Mouse (Mus musculus): ENCODE results near the gene Slc51b. TPM values are rescaled to one million over a fixed set of nuclear protein-coding genes. Genes with fewer than 3 reads are reported as not detected.

Slc51b gene
- total and polyA plus RNA-seq, 2 experiments from 2014 or later: not detected

GRCm38 (mm10) chr9:65410378-65410777 lies 12.4 kb downstream of the Slc51b start:
- H3K9ac ChIP-seq (replicated peaks; ENCODE audit: low read depth, low read length): no peak overlapping the region
- no peaks in the 10 kb centered on the region for H3K36me3 ChIP-seq (replicated peaks; ENCODE audit: control insufficient read depth, insufficient read depth, low read length)
- no peak overlapping the region for H3K4me3 ChIP-seq (ENCODE audit: low read depth, low read length)
- no peak overlapping the region for H3K27ac ChIP-seq (ENCODE audit: low read depth)
- no peaks in the 10 kb centered on the region for H3K4me1 ChIP-seq (ENCODE audit: control insufficient read depth, insufficient read depth)
- H3K9me3 ChIP-seq (replicated peaks; ENCODE audit: control insufficient read depth, low read length): no peaks in the 10 kb centered on the region
- no peaks in the 10 kb centered on the region for H3K27me3 ChIP-seq (ENCODE audit: control insufficient read depth, insufficient read depth, low read length)
- TF ChIP-seq CTCF (IDR thresholded peaks at IDR 0.05; ENCODE audit: low read depth) (no peak), EP300 (IDR thresholded peaks at IDR 0.05; ENCODE audit: low read depth) (no peak)
- no peak overlapping the region for H3K4me2 ChIP-seq (ENCODE audit: low read depth, low read length)
- ATAC-seq (ENCODE audit: insufficient read depth, low read depth) (no peak), DNase-seq (ENCODE audit: low spot score) (no peak)
- WGBS: 88% methylated on average over 8 of the region's 8 CpGs

GRCm38 (mm10) chr9:65408871-65409295 lies 13.9 kb downstream of the Slc51b start:
- TF ChIP-seq EP300 (IDR thresholded peaks at IDR 0.05; ENCODE audit: low read depth) (no peak), CTCF (IDR thresholded peaks at IDR 0.05; ENCODE audit: low read depth) (no peak)
- H3K27me3 ChIP-seq (ENCODE audit: control insufficient read depth, insufficient read depth, low read length): no peaks in the 10 kb centered on the region
- DNase-seq (ENCODE audit: low spot score) (no peak), ATAC-seq (ENCODE audit: insufficient read depth, low read depth) (no peak)
- no peak overlapping the region for H3K27ac ChIP-seq (ENCODE audit: low read depth)
- no peaks in the 10 kb centered on the region for H3K9me3 ChIP-seq (replicated peaks; ENCODE audit: control insufficient read depth, low read length)
- H3K4me1 ChIP-seq (ENCODE audit: control insufficient read depth, insufficient read depth): peaks cover 3% of the 10 kb centered on the region; the same call in 1 of the 2 replicates
- H3K36me3 ChIP-seq (replicated peaks; ENCODE audit: control insufficient read depth, insufficient read depth, low read length): no peaks in the 10 kb centered on the region
- 48% methylated on average over 5 of the region's 5 CpGs for WGBS
- H3K9ac ChIP-seq (replicated peaks; ENCODE audit: low read depth, low read length): no peak overlapping the region
- H3K4me2 ChIP-seq (ENCODE audit: low read depth, low read length): no peak overlapping the region
- H3K4me3 ChIP-seq (ENCODE audit: low read depth, low read length): no peak overlapping the region

GRCm38 (mm10) chr9:65407861-65408260 lies 14.9 kb downstream of the Slc51b start:
- Histone ChIP-seq H3K4me3 (ENCODE audit: low read depth, low read length) (no peak overlapping the region), H3K4me2 (ENCODE audit: low read depth, low read length) (no peak overlapping the region), H3K9me3 (replicated peaks; ENCODE audit: control insufficient read depth, low read length) (no peaks in the 10 kb centered on the region), H3K9ac (replicated peaks; ENCODE audit: low read depth, low read length) (no peak overlapping the region), H3K36me3 (replicated peaks; ENCODE audit: control insufficient read depth, insufficient read depth, low read length) (no peaks in the 10 kb centered on the region), H3K27me3 (ENCODE audit: control insufficient read depth, insufficient read depth, low read length) (no peaks in the 10 kb centered on the region), H3K27ac (ENCODE audit: low read depth) (no peak overlapping the region), H3K4me1 (ENCODE audit: control insufficient read depth, insufficient read depth) (peaks cover 3% of the 10 kb centered on the region; the same call in 1 of the 2 replicates)
- TF ChIP-seq EP300 (IDR thresholded peaks at IDR 0.05; ENCODE audit: low read depth) (no peak), CTCF (IDR thresholded peaks at IDR 0.05; ENCODE audit: low read depth) (no peak)
- DNase-seq (ENCODE audit: low spot score) (no peak), ATAC-seq (ENCODE audit: insufficient read depth, low read depth) (no peak)
- WGBS: 64% methylated on average over 3 of the region's 3 CpGs

- Histone ChIP-seq H3K27me3 (ENCODE audit: control insufficient read depth, insufficient read depth, low read length) (no peaks in the 10 kb centered on the region), H3K4me1 (ENCODE audit: control insufficient read depth, insufficient read depth) (peaks cover 3% of the 10 kb centered on the region; the same call in 1 of the 2 replicates), H3K36me3 (replicated peaks; ENCODE audit: control insufficient read depth, insufficient read depth, low read length) (no peaks in the 10 kb centered on the region), H3K9me3 (replicated peaks; ENCODE audit: control insufficient read depth, low read length) (no peaks in the 10 kb centered on the region), H3K4me3 (ENCODE audit: low read depth, low read length) (no peak overlapping the region), H3K27ac (ENCODE audit: low read depth) (no peak overlapping the region), H3K9ac (replicated peaks; ENCODE audit: low read depth, low read length) (no peak overlapping the region), H3K4me2 (ENCODE audit: low read depth, low read length) (no peak overlapping the region)
- ATAC-seq (ENCODE audit: insufficient read depth, low read depth) (no peak), DNase-seq (ENCODE audit: low spot score) (no peak)
- WGBS: 74% methylated on average over 5 of the region's 5 CpGs
- TF ChIP-seq CTCF (IDR thresholded peaks at IDR 0.05; ENCODE audit: low read depth) (no peak), EP300 (IDR thresholded peaks at IDR 0.05; ENCODE audit: low read depth) (no peak)
These were observed 15.4 kb downstream of the Slc51b start for GRCm38 (mm10) chr9:65407327-65407726.

- TF ChIP-seq EP300 (IDR thresholded peaks at IDR 0.05; ENCODE audit: low read depth): no peak
- no peak for TF ChIP-seq CTCF (IDR thresholded peaks at IDR 0.05; ENCODE audit: low read depth)
- DNase-seq (ENCODE audit: low spot score) (no peak), ATAC-seq (ENCODE audit: insufficient read depth, low read depth) (no peak)
- Histone ChIP-seq H3K36me3 (replicated peaks; ENCODE audit: control insufficient read depth, insufficient read depth, low read length) (no peaks in the 10 kb centered on the region), H3K9ac (replicated peaks; ENCODE audit: low read depth, low read length) (no peak overlapping the region), H3K4me3 (ENCODE audit: low read depth, low read length) (no peak overlapping the region), H3K27me3 (ENCODE audit: control insufficient read depth, insufficient read depth, low read length) (no peaks in the 10 kb centered on the region), H3K9me3 (replicated peaks; ENCODE audit: control insufficient read depth, low read length) (no peaks in the 10 kb centered on the region), H3K4me1 (ENCODE audit: control insufficient read depth, insufficient read depth) (peaks cover 3% of the 10 kb centered on the region; the same call in 1 of the 2 replicates), H3K4me2 (ENCODE audit: low read depth, low read length) (no peak overlapping the region), H3K27ac (ENCODE audit: low read depth) (no peak overlapping the region)
- 67% methylated on average over 2 of the region's 2 CpGs for WGBS
These were observed 17.6 kb downstream of the Slc51b start for GRCm38 (mm10) chr9:65405184-65405449.

All from heart, postnatal 0 days (tissue).